Mouse (Mus musculus) kidney, adult 2 months (tissue): Measurements from ENCODE around the gene Mpst.

Experiments
- CTCF ChIP-seq: fragments of 200-500 bp; conservative IDR thresholded peaks from 2 replicates; pipeline ENCODE4 v1.5.1; 2011; ENCODE audit warnings: low read depth, mild to moderate bottlenecking, control low read depth, low read length, moderate library complexity, mixed read lengths; ENCODE audit not compliant: insufficient read depth, insufficient read length
- POLR2A ChIP-seq: fragments of 200-500 bp; IDR thresholded peaks from one replicate; pipeline ENCODE4 v1.6.1; 2011; ENCODE audit warnings: low read depth, low read length, control low read depth

DNA sequence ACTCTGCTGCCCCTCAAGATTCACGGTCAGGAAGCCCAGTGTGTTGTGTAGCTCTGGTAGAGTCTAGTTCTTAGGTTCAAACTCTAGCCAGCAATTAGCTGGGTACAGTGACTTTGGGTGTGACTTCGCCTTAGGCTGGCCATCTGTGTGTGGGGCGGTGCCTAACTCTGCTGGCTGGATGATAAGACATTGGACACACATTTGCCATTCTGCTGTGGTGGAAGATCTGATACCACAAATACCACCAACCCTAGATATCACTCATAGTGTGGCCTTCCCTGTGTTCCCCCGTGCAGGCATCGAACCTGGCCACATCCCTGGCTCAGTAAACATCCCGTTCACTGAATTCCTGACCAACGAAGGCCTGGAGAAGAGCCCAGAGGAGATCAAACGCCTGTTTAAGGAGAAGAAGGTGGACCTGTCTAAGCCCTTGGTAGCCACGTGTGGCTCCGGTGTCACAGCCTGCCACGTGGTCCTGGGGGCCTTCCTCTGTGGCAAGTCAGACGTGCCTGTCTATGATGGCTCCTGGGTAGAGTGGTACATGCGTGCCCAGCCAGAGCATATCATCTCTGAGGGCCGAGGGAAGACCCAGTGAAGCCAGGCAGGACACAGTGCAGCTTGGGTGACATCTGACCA, 7.0 kb downstream of the Mpst start:
- TF ChIP-seq CTCF (no peak), POLR2A (no peak)
